Mouse (Mus musculus): ENCODE measurements at regions not wholly inside any gene's neighbourhood (a gene's known extent, or its start where the extent isn't known, plus 50 kb on each side); places are given as distances from the start of the nearest gene placed in this dataset.

DNA sequence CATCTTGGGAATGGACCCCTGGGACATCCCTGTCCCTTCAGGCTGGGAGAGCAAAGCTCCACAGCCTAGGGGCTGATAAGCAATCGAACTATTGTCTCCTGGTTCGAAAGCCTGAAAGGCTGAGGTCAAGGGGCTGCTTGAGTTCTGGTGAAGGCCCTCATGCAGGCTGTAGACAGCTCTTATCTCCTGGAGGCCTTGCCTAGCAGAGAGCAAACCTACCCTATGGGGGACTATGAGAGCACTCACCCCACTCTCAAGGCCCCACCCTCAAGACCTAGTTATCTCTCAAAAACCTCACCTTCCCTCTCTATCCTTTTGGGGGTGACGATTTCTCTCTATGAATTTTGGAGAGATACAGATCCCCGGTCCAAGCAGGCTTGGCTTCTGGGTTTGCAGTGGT, 92.8 kb downstream of the Gadd45g start:
- H3K4me3 ChIP-seq: no peak overlapping the region
- H3K9me3 ChIP-seq: no peaks in the 10 kb centered on the region
- H3K4me1 ChIP-seq (replicated peaks): peaks cover 18% of the 10 kb centered on the region
- no peak overlapping the region for H3K27ac ChIP-seq
- no peaks in the 10 kb centered on the region for H3K36me3 ChIP-seq
- H3K27me3 ChIP-seq (ENCODE audit: insufficient read depth, poor library complexity, severe bottlenecking): peaks cover 9% of the 10 kb centered on the region
- 83% methylated on average over 4 of the region's 4 CpGs for WGBS
- no peak for DNase-seq (ENCODE audit: low spot score)

DNA sequence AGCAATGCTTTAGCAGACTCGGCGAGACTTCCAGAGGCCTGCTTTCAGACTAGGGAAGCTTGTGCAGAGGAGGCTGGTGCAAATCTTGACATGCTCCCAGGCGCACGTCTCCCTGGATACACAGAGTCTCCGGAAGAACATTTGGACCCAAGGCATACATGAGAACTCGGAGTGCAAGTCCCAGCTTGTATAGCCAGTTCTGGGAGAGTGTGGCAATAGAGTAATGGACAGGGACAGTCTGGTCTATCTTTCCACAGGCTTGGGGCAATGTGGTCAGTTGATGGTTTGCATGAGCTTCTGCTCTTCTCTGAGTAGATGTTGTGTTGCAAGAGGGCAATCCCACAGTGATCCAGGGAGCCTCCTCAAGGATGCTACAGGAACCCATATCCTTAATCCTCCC, 93.2 kb downstream of the Gadd45g start:
- Histone ChIP-seq H3K27me3 (ENCODE audit: insufficient read depth, poor library complexity, severe bottlenecking) (peaks cover 9% of the 10 kb centered on the region), H3K4me3 (no peak overlapping the region), H3K36me3 (no peaks in the 10 kb centered on the region), H3K9me3 (no peaks in the 10 kb centered on the region), H3K27ac (no peak overlapping the region), H3K4me1 (replicated peaks) (peaks cover 18% of the 10 kb centered on the region)
- WGBS: 90% methylated on average over 6 of the region's 6 CpGs
- no peak for DNase-seq (ENCODE audit: low spot score)

DNA sequence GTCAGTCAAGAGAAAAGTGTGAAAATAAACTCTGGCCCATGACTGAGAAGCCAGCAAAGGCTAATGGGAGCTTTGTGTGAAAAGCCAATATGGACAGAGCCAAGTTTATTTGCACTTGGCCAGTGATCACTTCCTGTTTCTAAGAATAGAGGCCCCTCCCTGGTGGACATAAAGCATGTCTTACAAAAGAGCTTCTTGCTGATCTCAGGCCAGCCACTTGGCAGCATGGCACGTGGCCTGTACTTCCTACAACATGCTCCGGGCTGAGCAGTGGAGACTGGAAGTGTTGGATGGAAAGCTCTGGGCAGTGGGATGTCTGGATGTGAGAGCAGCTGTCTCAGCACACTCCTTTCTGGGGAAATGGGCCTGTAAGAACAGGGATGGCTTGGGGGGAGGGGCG, 99.7 kb downstream of the Gadd45g start:
- no peak for DNase-seq (ENCODE audit: low spot score)
- no peaks in the 10 kb centered on the region for H3K36me3 ChIP-seq
- no peak overlapping the region for H3K4me3 ChIP-seq
- WGBS: 81% methylated on average over 3 of the region's 3 CpGs
- no peaks in the 10 kb centered on the region for H3K9me3 ChIP-seq
- H3K27ac ChIP-seq: 0 out of 2 replicates have a peak overlapping the region, but pooled peaks have one; percentile 35
- peaks cover 41% of the 10 kb centered on the region for H3K4me1 ChIP-seq (replicated peaks)
- H3K27me3 ChIP-seq (ENCODE audit: insufficient read depth, poor library complexity, severe bottlenecking): peaks cover 10% of the 10 kb centered on the region; the same call in 1 of the 2 replicates

DNA sequence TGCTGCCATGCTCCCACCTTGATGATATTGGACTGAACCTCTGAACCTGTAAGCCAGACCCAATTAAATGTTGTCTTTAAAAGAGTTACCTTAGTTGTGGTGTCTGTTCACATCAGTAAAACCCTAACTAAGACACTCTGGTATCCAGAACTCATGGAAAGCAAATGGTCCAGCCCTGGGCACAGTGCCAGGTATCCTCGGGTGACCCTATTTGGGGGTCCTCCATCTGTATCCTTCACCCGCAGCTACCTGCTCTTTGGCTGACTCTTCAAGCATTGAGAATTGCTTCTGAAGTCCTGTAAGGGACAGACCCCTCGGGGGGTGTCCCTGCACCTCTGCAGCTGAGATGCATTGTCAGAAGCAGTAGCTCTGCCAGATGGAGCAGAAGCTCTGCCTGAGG, 102.4 kb downstream of the Gadd45g start:
- H3K27me3 ChIP-seq (ENCODE audit: insufficient read depth, poor library complexity, severe bottlenecking): peaks cover 14% of the 10 kb centered on the region; the same call in 1 of the 2 replicates
- peaks cover 40% of the 10 kb centered on the region for H3K4me1 ChIP-seq (replicated peaks)
- 86% methylated on average over 3 of the region's 3 CpGs for WGBS
- H3K36me3 ChIP-seq: no peaks in the 10 kb centered on the region
- peak overlapping the region; percentile 24; the same call in 1 of the 2 replicates for H3K27ac ChIP-seq
- DNase-seq (ENCODE audit: low spot score): no peak
- H3K4me3 ChIP-seq: no peak overlapping the region
- H3K9me3 ChIP-seq: no peaks in the 10 kb centered on the region

DNA sequence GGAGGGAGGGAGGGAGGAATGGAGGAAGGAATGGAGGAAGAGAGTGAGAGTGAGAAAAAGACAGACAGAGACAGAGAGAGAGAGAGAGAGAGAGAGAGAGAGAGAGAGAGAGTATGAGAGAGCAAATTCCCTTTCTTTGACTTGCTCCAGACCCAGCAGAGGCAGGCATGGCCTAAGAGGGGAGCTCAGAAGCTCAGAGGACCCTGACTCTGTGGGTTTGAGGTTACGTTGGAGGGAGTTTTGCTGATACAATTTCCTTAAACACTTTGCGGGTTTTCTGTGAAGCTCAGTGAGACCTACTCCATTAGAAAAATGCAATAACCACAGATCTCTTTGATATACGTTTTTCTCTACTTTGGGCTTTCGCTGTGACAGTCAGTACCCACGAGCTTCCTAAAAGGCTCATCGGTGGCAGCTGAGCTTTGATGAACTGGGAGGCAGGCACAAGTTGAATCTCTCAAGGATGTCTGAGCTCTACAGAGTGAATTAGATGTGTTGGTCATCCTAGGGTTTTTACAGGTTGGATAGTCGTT, 105.1 kb downstream of the Gadd45g start:
- H3K4me1 ChIP-seq (replicated peaks): peaks cover 39% of the 10 kb centered on the region
- H3K27ac ChIP-seq: 0 out of 2 replicates have a peak overlapping the region, but pooled peaks have one; percentile 41
- 92% methylated on average over 7 of the region's 7 CpGs for WGBS
- no peaks in the 10 kb centered on the region for H3K9me3 ChIP-seq
- H3K36me3 ChIP-seq: no peaks in the 10 kb centered on the region
- H3K4me3 ChIP-seq: no peak overlapping the region
- peaks cover 21% of the 10 kb centered on the region for H3K27me3 ChIP-seq (ENCODE audit: insufficient read depth, poor library complexity, severe bottlenecking)
- no peak for DNase-seq (ENCODE audit: low spot score)

DNA sequence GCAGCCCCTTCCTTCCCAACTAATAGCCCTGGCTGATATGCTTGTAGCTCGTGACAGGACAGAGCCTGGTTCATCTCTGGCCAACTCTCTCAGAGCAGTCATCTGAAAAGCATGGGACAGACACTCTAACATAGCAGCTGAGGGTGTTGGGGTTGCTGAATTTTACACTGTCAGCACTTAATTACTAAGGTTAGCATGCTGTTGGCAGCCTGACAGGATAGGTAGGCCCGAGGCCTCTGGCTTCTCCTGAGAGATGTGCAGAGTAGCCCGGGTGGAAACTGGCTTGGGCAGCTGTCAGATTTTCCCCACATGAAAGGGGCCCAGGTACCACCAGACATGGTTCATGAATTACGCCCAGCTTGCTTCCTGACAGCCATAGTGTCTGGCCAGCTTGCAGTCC, 106.6 kb downstream of the Gadd45g start:
- Histone ChIP-seq H3K4me3 (no peak overlapping the region), H3K27ac (no peak overlapping the region), H3K4me1 (replicated peaks) (peaks cover 46% of the 10 kb centered on the region), H3K36me3 (no peaks in the 10 kb centered on the region), H3K27me3 (ENCODE audit: insufficient read depth, poor library complexity, severe bottlenecking) (peaks cover 23% of the 10 kb centered on the region), H3K9me3 (no peaks in the 10 kb centered on the region)
- WGBS: 75% methylated on average over 4 of the region's 4 CpGs
- DNase-seq (ENCODE audit: low spot score): no peak

DNA sequence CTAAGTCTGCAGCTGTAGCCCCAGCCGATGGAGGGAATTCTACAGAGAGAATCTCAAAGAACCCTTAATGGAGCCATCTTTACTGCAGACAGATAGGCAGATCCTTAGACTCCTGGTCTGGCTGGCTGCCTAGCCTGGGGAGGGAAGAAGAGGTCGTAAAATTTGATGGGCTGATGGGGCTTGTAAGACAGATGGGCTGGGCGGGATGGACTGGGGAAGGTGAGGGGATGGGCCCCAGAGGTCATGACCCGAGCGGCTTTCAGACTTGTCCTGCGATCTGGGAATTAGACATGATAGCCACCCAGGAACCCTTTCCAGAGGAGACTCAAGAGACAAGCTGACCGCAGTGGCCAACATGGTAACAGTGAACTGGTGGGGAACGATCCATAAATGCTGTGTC, 107.1 kb downstream of the Gadd45g start:
- H3K4me1 ChIP-seq (replicated peaks): peaks cover 49% of the 10 kb centered on the region
- no peak overlapping the region for H3K4me3 ChIP-seq
- no peaks in the 10 kb centered on the region for H3K9me3 ChIP-seq
- WGBS: 70% methylated on average over 8 of the region's 8 CpGs
- H3K27ac ChIP-seq: no peak overlapping the region
- H3K27me3 ChIP-seq (ENCODE audit: insufficient read depth, poor library complexity, severe bottlenecking): peaks cover 23% of the 10 kb centered on the region
- no peak for DNase-seq (ENCODE audit: low spot score)
- no peaks in the 10 kb centered on the region for H3K36me3 ChIP-seq

DNA sequence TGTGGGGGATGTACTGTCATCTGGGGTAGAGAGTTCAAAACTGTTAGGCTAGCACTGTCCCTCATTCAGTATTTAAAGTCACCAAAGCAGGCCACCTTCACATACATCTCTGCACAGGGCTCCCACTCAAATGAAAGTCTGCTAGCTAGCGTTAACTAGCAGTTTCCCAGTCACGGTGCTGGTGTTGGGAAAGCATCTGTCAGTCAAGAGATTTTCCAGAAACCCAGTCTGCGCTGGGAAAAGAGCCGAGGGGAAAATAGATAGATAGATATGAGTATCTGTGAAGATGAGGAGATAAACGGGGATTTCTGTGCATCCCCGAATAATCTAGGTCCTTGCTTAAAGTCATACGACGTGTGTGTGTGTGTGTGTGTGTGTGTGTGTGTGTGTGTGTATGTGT, 110.6 kb downstream of the Gadd45g start:
- 92% methylated on average over 8 of the region's 8 CpGs for WGBS
- H3K9me3 ChIP-seq: no peaks in the 10 kb centered on the region
- no peaks in the 10 kb centered on the region for H3K36me3 ChIP-seq
- DNase-seq (ENCODE audit: low spot score): no peak
- H3K4me3 ChIP-seq: no peak overlapping the region
- H3K27ac ChIP-seq: no peak overlapping the region
- peaks cover 36% of the 10 kb centered on the region for H3K4me1 ChIP-seq (replicated peaks)
- H3K27me3 ChIP-seq (ENCODE audit: insufficient read depth, poor library complexity, severe bottlenecking): peaks cover 14% of the 10 kb centered on the region; the same call in 1 of the 2 replicates

DNA sequence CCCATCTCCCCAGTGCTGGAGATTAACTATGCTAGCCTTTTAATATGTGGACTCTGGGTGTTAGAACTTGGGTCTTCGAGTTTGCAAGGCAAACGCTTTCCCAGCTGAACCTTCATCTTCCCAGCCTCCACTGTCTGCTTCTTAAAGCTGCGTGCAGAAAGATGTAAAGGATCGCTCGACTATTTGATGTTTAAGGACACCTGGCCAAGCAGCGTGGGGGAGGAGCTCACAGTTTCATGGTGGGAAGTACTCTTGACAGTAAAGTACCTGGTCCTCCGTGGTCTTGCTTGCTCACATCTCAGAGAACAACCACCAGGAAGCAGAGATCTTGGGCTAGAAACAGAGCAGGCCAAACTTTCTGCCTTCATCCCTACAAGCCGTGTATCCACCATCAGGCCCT, 113.1 kb downstream of the Gadd45g start:
- DNase-seq (ENCODE audit: low spot score): no peak
- no peak overlapping the region for H3K27ac ChIP-seq
- 90% methylated on average over 8 of the region's 8 CpGs for WGBS
- no peaks in the 10 kb centered on the region for H3K9me3 ChIP-seq
- no peak overlapping the region for H3K4me3 ChIP-seq
- no peaks in the 10 kb centered on the region for H3K36me3 ChIP-seq
- H3K27me3 ChIP-seq (ENCODE audit: insufficient read depth, poor library complexity, severe bottlenecking): peaks cover 4% of the 10 kb centered on the region; the same call in 1 of the 2 replicates
- peaks cover 45% of the 10 kb centered on the region for H3K4me1 ChIP-seq (replicated peaks)

DNA sequence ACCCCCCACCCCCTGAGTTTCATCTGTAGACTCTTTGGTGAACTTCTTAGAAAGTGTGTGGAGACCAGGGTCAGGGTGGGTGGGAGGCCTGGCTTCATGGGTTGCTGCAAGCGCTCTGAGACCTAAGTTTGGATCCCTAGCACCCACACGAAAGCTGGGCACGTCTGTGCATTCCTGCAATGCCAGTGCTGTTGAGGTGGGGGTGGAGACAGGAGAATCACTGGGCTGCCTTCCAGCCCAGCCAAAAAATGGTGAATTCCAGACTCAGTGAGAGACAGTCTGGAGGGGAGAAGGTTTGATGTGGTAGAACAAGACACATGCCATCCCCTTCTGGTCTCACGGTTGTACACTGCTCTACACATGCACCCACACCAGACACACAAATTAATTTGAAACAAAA, 113.8 kb downstream of the Gadd45g start:
- Histone ChIP-seq H3K9me3 (no peaks in the 10 kb centered on the region), H3K27me3 (ENCODE audit: insufficient read depth, poor library complexity, severe bottlenecking) (peaks cover 4% of the 10 kb centered on the region; the same call in 1 of the 2 replicates), H3K4me3 (no peak overlapping the region), H3K4me1 (replicated peaks) (peaks cover 47% of the 10 kb centered on the region), H3K27ac (no peak overlapping the region), H3K36me3 (no peaks in the 10 kb centered on the region)
- no peak for DNase-seq (ENCODE audit: low spot score)
- WGBS: 89% methylated on average over 4 of the region's 4 CpGs

DNA sequence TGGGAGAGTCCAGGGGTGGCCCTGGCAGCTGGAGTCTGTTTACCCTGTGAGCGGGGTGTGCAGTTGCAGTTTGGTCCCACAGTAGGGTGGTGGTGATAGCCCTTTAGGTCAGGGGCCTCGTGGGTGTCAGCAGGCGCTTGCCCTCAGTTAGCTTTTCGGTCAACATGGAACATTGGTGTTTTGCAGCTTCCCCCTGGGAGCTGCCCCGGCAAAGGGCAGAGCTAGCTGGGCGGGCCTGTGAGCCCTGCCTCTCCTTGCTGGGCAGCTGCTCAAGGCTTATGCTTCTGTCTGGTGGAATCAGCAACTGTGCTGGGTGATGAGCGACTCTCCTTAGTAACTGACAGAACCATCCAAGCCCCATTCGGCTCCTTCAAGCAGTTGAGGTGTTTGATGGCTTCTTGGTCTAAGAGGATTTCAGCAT, 115.7 kb downstream of the Gadd45g start:
- WGBS: 60% methylated on average over 8 of the region's 8 CpGs

DNA sequence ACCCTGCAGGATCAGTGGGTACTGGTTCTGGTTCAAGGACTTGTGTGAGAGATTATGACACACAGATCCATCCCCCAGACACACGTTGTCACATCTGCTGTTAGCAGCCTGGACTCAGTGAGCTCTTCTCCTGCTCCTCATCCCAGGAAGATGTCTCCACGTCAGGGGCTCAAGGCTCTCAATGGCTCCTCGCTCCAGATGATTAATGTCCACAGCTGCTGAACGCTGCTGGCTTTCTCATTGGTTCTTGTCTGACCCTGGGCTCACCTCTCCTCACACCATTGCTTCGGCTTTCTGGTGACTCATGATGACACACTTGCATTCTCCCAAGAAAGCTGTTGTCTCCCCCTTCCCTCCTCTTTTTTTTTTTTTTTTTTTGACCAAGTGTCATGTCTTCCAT, 116.2 kb downstream of the Gadd45g start:
- WGBS: 61% methylated on average over 5 of the region's 5 CpGs
- peaks cover 42% of the 10 kb centered on the region for H3K4me1 ChIP-seq (replicated peaks)
- H3K4me3 ChIP-seq: no peak overlapping the region
- H3K36me3 ChIP-seq: no peaks in the 10 kb centered on the region
- no peaks in the 10 kb centered on the region for H3K27me3 ChIP-seq (ENCODE audit: insufficient read depth, poor library complexity, severe bottlenecking)
- H3K9me3 ChIP-seq: no peaks in the 10 kb centered on the region
- H3K27ac ChIP-seq: 0 out of 2 replicates have a peak overlapping the region, but pooled peaks have one; percentile 31
- peak; percentile 30 for DNase-seq (ENCODE audit: low spot score)

More for the DNA sequence above, 115.7 kb downstream of the Gadd45g start:
- Histone ChIP-seq H3K36me3 (no peaks in the 10 kb centered on the region), H3K27me3 (ENCODE audit: insufficient read depth, poor library complexity, severe bottlenecking) (no peaks in the 10 kb centered on the region), H3K27ac (0 out of 2 replicates have a peak overlapping the region, but pooled peaks have one; percentile 31), H3K9me3 (no peaks in the 10 kb centered on the region), H3K4me1 (replicated peaks) (peaks cover 46% of the 10 kb centered on the region), H3K4me3 (no peak overlapping the region)
- no peak for DNase-seq (ENCODE audit: low spot score)

DNA sequence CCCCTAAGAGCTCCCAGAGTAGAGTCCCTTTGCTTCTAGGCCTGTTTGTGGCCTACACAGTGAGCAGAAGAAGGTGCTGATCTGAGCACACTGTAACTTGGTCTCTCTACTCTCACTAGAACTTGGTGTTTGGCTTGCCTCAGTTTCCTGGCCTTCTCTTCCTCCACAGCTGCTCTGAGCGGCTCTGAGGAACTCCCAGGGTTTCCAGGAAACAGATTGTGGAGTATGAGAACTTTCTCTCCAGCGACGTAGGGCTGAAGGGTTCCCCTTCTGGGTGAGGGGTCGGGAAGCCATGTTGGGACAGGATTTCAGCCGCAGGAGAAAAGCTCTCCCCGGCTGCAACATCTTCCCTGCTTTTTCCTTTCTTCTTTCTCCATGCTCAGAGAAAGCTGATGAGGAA, 117.5 kb downstream of the Gadd45g start:
- DNase-seq (ENCODE audit: low spot score): no peak
- no peaks in the 10 kb centered on the region for H3K9me3 ChIP-seq
- peaks cover 36% of the 10 kb centered on the region for H3K4me1 ChIP-seq (replicated peaks)
- H3K4me3 ChIP-seq: no peak overlapping the region
- H3K27me3 ChIP-seq (ENCODE audit: insufficient read depth, poor library complexity, severe bottlenecking): no peaks in the 10 kb centered on the region
- no peaks in the 10 kb centered on the region for H3K36me3 ChIP-seq
- peak overlapping the region; percentile 74 for H3K27ac ChIP-seq
- 72% methylated on average over 6 of the region's 6 CpGs for WGBS

DNA sequence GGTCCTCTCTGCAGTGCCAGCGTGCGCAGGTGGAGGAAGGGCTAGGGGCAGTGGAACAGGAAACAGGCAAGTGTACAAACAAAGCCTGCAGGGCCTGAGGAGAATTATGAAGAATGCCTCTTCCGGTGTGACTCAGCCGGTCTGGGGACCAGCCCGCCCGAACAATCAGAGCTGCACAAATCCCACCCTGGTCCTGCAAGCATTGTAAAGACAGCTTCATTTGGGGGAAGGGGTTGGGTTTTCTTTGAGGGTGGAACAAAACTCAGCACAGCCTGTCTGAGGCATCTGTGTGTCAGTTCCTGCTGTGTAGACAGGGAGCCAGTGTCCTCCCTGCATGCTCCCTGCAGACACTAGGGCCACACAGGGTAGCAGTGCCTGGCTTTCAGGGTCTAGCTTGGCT, 117.9 kb downstream of the Gadd45g start:
- Histone ChIP-seq H3K36me3 (no peaks in the 10 kb centered on the region), H3K4me1 (replicated peaks) (peaks cover 36% of the 10 kb centered on the region), H3K27me3 (ENCODE audit: insufficient read depth, poor library complexity, severe bottlenecking) (0 out of 2 replicates have a peak, but pooled peaks cover 3% of the 10 kb centered on the region), H3K4me3 (no peak overlapping the region), H3K27ac (peak overlapping the region; percentile 74), H3K9me3 (no peaks in the 10 kb centered on the region)
- DNase-seq (ENCODE audit: low spot score): no peak
- WGBS: 40% methylated on average over 6 of the region's 6 CpGs

Data from hindbrain, embryonic 10.5 days (tissue).